Mouse (Mus musculus): ENCODE results near the gene Papss1. TPM values are rescaled to one million over a fixed set of nuclear protein-coding genes. Genes with fewer than 3 reads are reported as not detected.

Gene Papss1
- polyA plus RNA-seq, 1 experiment from 2014 or later = 72.5 TPM

DNA sequence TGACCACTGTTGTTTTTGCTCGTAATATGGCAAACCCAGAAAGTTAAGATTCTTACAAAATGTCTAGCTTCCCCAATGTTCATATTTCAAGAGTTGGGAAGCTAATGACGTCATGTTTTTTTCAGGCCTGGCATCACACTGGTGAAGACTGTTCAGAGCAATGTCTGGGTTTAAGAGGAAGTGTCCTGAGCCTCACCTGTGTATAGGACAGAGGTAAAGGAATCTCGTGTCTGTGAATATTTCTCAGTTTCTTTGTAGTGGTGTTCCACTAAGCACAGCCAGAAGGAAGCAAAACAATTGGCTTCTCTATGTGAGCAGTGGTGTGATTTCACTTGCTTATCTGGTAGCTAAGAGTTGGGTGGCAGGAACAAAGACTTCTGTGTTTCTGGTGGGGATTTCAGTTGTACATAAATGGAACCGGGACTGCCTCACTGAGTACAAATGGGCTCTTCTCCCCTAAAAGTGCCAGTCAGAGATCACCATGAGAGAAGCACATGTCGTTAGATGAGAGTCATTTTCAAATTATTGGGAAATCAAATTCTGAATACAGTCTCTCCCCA lies 98.1 kb downstream of the Papss1 start:
- Histone ChIP-seq H3K4me3 (ENCODE audit: low read depth, low read length) (no peak overlapping the region), H3K4me1 (ENCODE audit: control insufficient read depth, insufficient read depth, low read length) (no peaks in the 10 kb centered on the region), H3K27ac (ENCODE audit: low read depth, low read length) (no peak overlapping the region), H3K9me3 (ENCODE audit: control insufficient read depth, low read length) (no peaks in the 10 kb centered on the region), H3K9ac (ENCODE audit: low read length) (no peak overlapping the region), H3K36me3 (ENCODE audit: control insufficient read depth, insufficient read depth, low read length) (no peaks in the 10 kb centered on the region), H3K27me3 (ENCODE audit: control insufficient read depth, insufficient read depth, low read length) (no peaks in the 10 kb centered on the region), H3K4me2 (no peak overlapping the region)
- ATAC-seq (ENCODE audit: low FRiP score) (no peak), DNase-seq (ENCODE audit: low spot score, missing footprints) (no peak)
- WGBS = 86% methylated on average over 5 of the region's 5 CpGs

DNA sequence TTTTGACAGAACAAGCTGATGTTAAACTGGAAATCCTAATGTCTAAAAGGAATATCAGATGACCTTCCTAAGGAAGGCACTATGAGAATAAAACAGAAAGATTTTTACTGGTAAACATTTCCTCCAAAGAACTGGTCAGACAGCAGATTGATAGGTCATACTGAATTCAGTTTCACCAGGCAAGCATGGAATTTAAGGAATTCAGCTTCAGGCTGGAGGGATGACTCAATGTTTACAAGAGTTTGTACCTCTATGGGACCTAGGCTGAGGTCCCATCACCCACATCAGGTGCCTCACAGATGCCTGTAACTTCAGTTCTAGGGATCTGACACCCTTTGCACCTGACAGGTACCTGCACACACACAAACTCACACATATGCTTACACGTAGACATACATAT lies 105.3 kb downstream of the Papss1 start:
- Histone ChIP-seq H3K36me3 (ENCODE audit: control insufficient read depth, insufficient read depth, low read length) (no peaks in the 10 kb centered on the region), H3K9ac (ENCODE audit: low read length) (no peak overlapping the region), H3K4me2 (no peak overlapping the region), H3K27ac (ENCODE audit: low read depth, low read length) (no peak overlapping the region), H3K27me3 (ENCODE audit: control insufficient read depth, insufficient read depth, low read length) (no peaks in the 10 kb centered on the region), H3K4me1 (ENCODE audit: control insufficient read depth, insufficient read depth, low read length) (no peaks in the 10 kb centered on the region), H3K9me3 (ENCODE audit: control insufficient read depth, low read length) (no peaks in the 10 kb centered on the region), H3K4me3 (ENCODE audit: low read depth, low read length) (no peak overlapping the region)
- ATAC-seq (ENCODE audit: low FRiP score) = no peak
- WGBS = 72% methylated on average over 1 of the region's 1 CpGs
- no peak for DNase-seq (ENCODE audit: low spot score, missing footprints)

GRCm38 (mm10) chr3:131686106-131686505 lies 121.5 kb downstream of the Papss1 start:
- 88% methylated on average over 12 of the region's 12 CpGs for WGBS
- ATAC-seq (ENCODE audit: low FRiP score) = 0 out of 2 replicates have a peak, but pooled peaks have one; percentile 4

DNA sequence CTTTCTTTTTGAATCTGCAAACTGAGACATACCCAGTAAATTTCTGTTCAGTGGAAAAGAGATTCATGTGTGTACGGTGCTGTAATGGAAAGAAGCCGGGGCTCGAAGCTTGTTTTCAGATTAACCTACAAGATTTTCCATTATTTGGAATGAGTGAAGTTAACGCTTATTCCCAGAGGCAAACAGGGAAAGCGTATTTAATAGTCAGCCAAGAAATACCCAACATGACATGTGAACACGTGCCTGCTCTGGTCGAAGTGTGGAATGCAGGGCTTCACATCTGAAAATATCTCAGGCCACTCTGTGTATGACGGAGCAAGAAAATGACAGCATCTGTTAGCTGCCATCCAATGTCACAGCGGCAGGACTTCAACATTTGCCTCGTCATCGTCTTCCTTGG lies 125.4 kb downstream of the Papss1 start:
- Histone ChIP-seq H3K4me2 (no peak overlapping the region), H3K9me3 (ENCODE audit: control insufficient read depth, low read length) (no peaks in the 10 kb centered on the region), H3K27me3 (ENCODE audit: control insufficient read depth, insufficient read depth, low read length) (no peaks in the 10 kb centered on the region), H3K36me3 (ENCODE audit: control insufficient read depth, insufficient read depth, low read length) (no peaks in the 10 kb centered on the region), H3K27ac (ENCODE audit: low read depth, low read length) (no peak overlapping the region), H3K9ac (ENCODE audit: low read length) (no peak overlapping the region), H3K4me1 (ENCODE audit: control insufficient read depth, insufficient read depth, low read length) (no peaks in the 10 kb centered on the region), H3K4me3 (ENCODE audit: low read depth, low read length) (no peak overlapping the region)
- 87% methylated on average over 11 of the region's 11 CpGs for WGBS
- ATAC-seq (ENCODE audit: low FRiP score) = no peak
- no peak for DNase-seq (ENCODE audit: low spot score, missing footprints)

More at GRCm38 (mm10) chr3:131686106-131686505, 121.5 kb downstream of the Papss1 start:
- no peak overlapping the region for H3K27ac ChIP-seq (ENCODE audit: low read depth, low read length)
- H3K36me3 ChIP-seq (ENCODE audit: control insufficient read depth, insufficient read depth, low read length) = no peaks in the 10 kb centered on the region
- no peak for DNase-seq (ENCODE audit: low spot score, missing footprints)
- no peak overlapping the region for H3K4me2 ChIP-seq
- H3K9me3 ChIP-seq (ENCODE audit: control insufficient read depth, low read length) = no peaks in the 10 kb centered on the region
- H3K4me3 ChIP-seq (ENCODE audit: low read depth, low read length) = no peak overlapping the region
- H3K4me1 ChIP-seq (ENCODE audit: control insufficient read depth, insufficient read depth, low read length) = no peaks in the 10 kb centered on the region
- H3K27me3 ChIP-seq (ENCODE audit: control insufficient read depth, insufficient read depth, low read length) = no peaks in the 10 kb centered on the region
- H3K9ac ChIP-seq (ENCODE audit: low read length) = no peak overlapping the region

GRCm38 (mm10) chr3:131690543-131690942 lies 126.0 kb downstream of the Papss1 start:
- Histone ChIP-seq H3K9me3 (ENCODE audit: control insufficient read depth, low read length) (no peaks in the 10 kb centered on the region), H3K4me2 (no peak overlapping the region), H3K4me3 (ENCODE audit: low read depth, low read length) (no peak overlapping the region), H3K9ac (ENCODE audit: low read length) (no peak overlapping the region), H3K36me3 (ENCODE audit: control insufficient read depth, insufficient read depth, low read length) (no peaks in the 10 kb centered on the region), H3K4me1 (ENCODE audit: control insufficient read depth, insufficient read depth, low read length) (no peaks in the 10 kb centered on the region), H3K27me3 (ENCODE audit: control insufficient read depth, insufficient read depth, low read length) (no peaks in the 10 kb centered on the region), H3K27ac (ENCODE audit: low read depth, low read length) (no peak overlapping the region)
- 89% methylated on average over 7 of the region's 7 CpGs for WGBS
- no peak for ATAC-seq (ENCODE audit: low FRiP score)
- DNase-seq (ENCODE audit: low spot score, missing footprints) = no peak

DNA sequence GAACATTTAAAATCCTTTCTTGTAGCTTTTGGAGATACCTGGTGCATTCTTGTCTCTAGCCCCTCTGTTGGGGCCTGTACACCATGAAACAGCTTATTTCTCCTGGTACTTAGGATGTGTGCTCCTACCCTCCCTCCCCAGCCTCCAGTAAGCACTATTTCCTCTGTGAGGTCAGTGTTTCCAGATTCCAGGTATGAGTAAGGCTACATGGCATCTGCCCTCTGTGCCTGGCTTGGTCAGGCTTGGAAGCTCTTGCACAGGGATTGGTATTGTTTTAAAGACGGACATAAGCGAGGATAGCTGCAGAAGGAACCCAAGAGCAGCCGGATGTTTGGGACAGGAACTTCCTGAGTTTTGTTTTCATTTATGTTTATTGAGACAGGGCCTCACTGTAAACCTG lies 126.6 kb downstream of the Papss1 start:
- DNase-seq (ENCODE audit: low spot score, missing footprints) = no peak
- Histone ChIP-seq H3K27me3 (ENCODE audit: control insufficient read depth, insufficient read depth, low read length) (no peaks in the 10 kb centered on the region), H3K36me3 (ENCODE audit: control insufficient read depth, insufficient read depth, low read length) (no peaks in the 10 kb centered on the region), H3K9ac (ENCODE audit: low read length) (no peak overlapping the region), H3K4me2 (no peak overlapping the region), H3K27ac (ENCODE audit: low read depth, low read length) (no peak overlapping the region), H3K4me1 (ENCODE audit: control insufficient read depth, insufficient read depth, low read length) (no peaks in the 10 kb centered on the region), H3K4me3 (ENCODE audit: low read depth, low read length) (no peak overlapping the region), H3K9me3 (ENCODE audit: control insufficient read depth, low read length) (no peaks in the 10 kb centered on the region)
- WGBS = 87% methylated on average over 3 of the region's 3 CpGs
- ATAC-seq (ENCODE audit: low FRiP score) = no peak

Other genes starting within 250 kb of the Papss1 start
- gene Sgms2, start 73.4 kb upstream of the Papss1 start, polyA plus RNA-seq (2014; fragmentation: Nextera tagmentation; extraction: Ambion mirVana) = 0.70 and 1.1 TPM in 2 replicates

All from midbrain, embryonic 11.5 days (tissue).